Mouse (Mus musculus) frontal cortex, postnatal 14 days (tissue): ENCODE results near the gene Ctsa.
"Not testable (repeated sequence)": the region's sequence is repeated elsewhere in the genome, so short reads cannot be mapped to it uniquely, and the experiment has no call there.

Experiments used
- DNase-seq, 2 experiments: peaks; one replicate each; pipeline ENCODE4 v3.0.0; 2022; ENCODE audit warnings: low spot score in 2 of 2

Gene Ctsa

GRCm38 (mm10) chr2:164845782-164846181, 13.1 kb downstream of the Ctsa start:
- DNase-seq = no peak

GRCm38 (mm10) chr2:164850061-164850460, 17.4 kb downstream of the Ctsa start:
- no peak for DNase-seq

GRCm38 (mm10) chr2:164855572-164855971, 22.9 kb downstream of the Ctsa start:
- DNase-seq = not testable (repeated sequence)

- no peak for DNase-seq
These were observed 23.8 kb downstream of the Ctsa start for GRCm38 (mm10) chr2:164856309-164857100.

- no peak for DNase-seq
These were observed 24.6 kb downstream of the Ctsa start, which contains the start of gene Pltp for GRCm38 (mm10) chr2:164857101-164857821. TSS of gene Pltp (minus strand) at chr2:164857711.

GRCm38 (mm10) chr2:164857842-164858553, 25.3 kb downstream of the Ctsa start:
- no peak for DNase-seq

GRCm38 (mm10) chr2:164859155-164859554, 26.5 kb downstream of the Ctsa start:
- no peak for DNase-seq

GRCm38 (mm10) chr2:164859640-164860432, 27.2 kb downstream of the Ctsa start:
- DNase-seq = no peak

GRCm38 (mm10) chr2:164861094-164861493, 28.4 kb downstream of the Ctsa start:
- DNase-seq = no peak

GRCm38 (mm10) chr2:164862179-164862861, 29.6 kb downstream of the Ctsa start:
- DNase-seq = no peak

- DNase-seq = not testable (repeated sequence)
These were observed 30.7 kb downstream of the Ctsa start for GRCm38 (mm10) chr2:164863411-164863810.

GRCm38 (mm10) chr2:164864593-164864992, 31.9 kb downstream of the Ctsa start:
- DNase-seq = no peak

- no peak for DNase-seq
These were observed 34.3 kb downstream of the Ctsa start for GRCm38 (mm10) chr2:164866741-164867551.

- DNase-seq = no peak
These were observed 34.9 kb downstream of the Ctsa start for GRCm38 (mm10) chr2:164867566-164867965.

- DNase-seq = no peak
These were observed 35.8 kb downstream of the Ctsa start for GRCm38 (mm10) chr2:164868491-164868890.

- DNase-seq = no peak
These were observed 39.1 kb downstream of the Ctsa start for GRCm38 (mm10) chr2:164871602-164872303.

GRCm38 (mm10) chr2:164873621-164874020, 40.9 kb downstream of the Ctsa start:
- no peak for DNase-seq

GRCm38 (mm10) chr2:164874239-164874769, 41.6 kb downstream of the Ctsa start:
- no peak for DNase-seq

GRCm38 (mm10) chr2:164875648-164876047, 43.0 kb downstream of the Ctsa start:
- not testable (repeated sequence) for DNase-seq
